Mouse (Mus musculus): ENCODE results near the gene Shbg. TPM values are rescaled to one million over a fixed set of nuclear protein-coding genes. Genes with fewer than 3 reads are reported as not detected.
"Not testable (repeated sequence)": the region's sequence is repeated elsewhere in the genome, so short reads cannot be mapped to it uniquely, and the experiment has no call there.

Shbg gene
- polyA plus RNA-seq, 1 experiment from 2014 or later = not detected

- H3K9ac ChIP-seq (ENCODE audit: low read depth, low read length) = peak within 1 kb of the TSS; percentile 67
- H3K27me3 ChIP-seq (ENCODE audit: control insufficient read depth, insufficient read depth, low read length) = no peaks in the 10 kb centered on the region
- no peaks in the 10 kb centered on the region for H3K36me3 ChIP-seq (ENCODE audit: control insufficient read depth, insufficient read depth, low read length)
- peak within 1 kb of the TSS; percentile 71 for H3K4me2 ChIP-seq (replicated peaks; ENCODE audit: low read depth, low read length)
- no peaks in the 10 kb centered on the region for H3K9me3 ChIP-seq (ENCODE audit: control insufficient read depth, low read length)
- peak; percentile 83 for ATAC-seq (ENCODE audit: low FRiP score, low TSS enrichment)
- H3K27ac ChIP-seq (ENCODE audit: low read depth, low read length) = peak within 1 kb of the TSS; percentile 45; the same call in 1 of the 2 replicates
- H3K4me1 ChIP-seq (ENCODE audit: control insufficient read depth, insufficient read depth, low read length) = no peaks in the 10 kb centered on the region; the same call in 1 of the 2 replicates
- under 1% methylated on average over 20 of the region's 20 CpGs for WGBS
- peak within 1 kb of the TSS; percentile 51 for H3K4me3 ChIP-seq (ENCODE audit: low read length)
Observed at GRCm38 (mm10) chr11:69621571-69622268, 4.0 kb upstream of the Shbg start, which contains the start of gene Sat2. Sat2 (plus strand) TSS chr11:69622024.

GRCm38 (mm10) chr11:69620394-69621081 lies 2.8 kb upstream of the Shbg start:
- H3K27ac ChIP-seq (ENCODE audit: low read depth, low read length) = no peak overlapping the region
- no peak overlapping the region for H3K4me3 ChIP-seq (ENCODE audit: low read length)
- H3K4me1 ChIP-seq (ENCODE audit: control insufficient read depth, insufficient read depth, low read length) = no peaks in the 10 kb centered on the region; the same call in 1 of the 2 replicates
- no peaks in the 10 kb centered on the region for H3K27me3 ChIP-seq (ENCODE audit: control insufficient read depth, insufficient read depth, low read length)
- WGBS = 80% methylated on average over 7 of the region's 7 CpGs
- H3K9me3 ChIP-seq (ENCODE audit: control insufficient read depth, low read length) = no peaks in the 10 kb centered on the region
- H3K9ac ChIP-seq (ENCODE audit: low read depth, low read length) = no peak overlapping the region
- no peak overlapping the region for H3K4me2 ChIP-seq (replicated peaks; ENCODE audit: low read depth, low read length)
- no peaks in the 10 kb centered on the region for H3K36me3 ChIP-seq (ENCODE audit: control insufficient read depth, insufficient read depth, low read length)
- no peak for ATAC-seq (ENCODE audit: low FRiP score, low TSS enrichment)

GRCm38 (mm10) chr11:69616781-69617180 lies 924 bp downstream of the Shbg start:
- no peaks in the 10 kb centered on the region for H3K9me3 ChIP-seq (ENCODE audit: control insufficient read depth, low read length)
- H3K27me3 ChIP-seq (ENCODE audit: control insufficient read depth, insufficient read depth, low read length) = no peaks in the 10 kb centered on the region
- 38% methylated on average over 10 of the region's 10 CpGs for WGBS
- H3K9ac ChIP-seq (ENCODE audit: low read depth, low read length) = no peak overlapping the region
- H3K36me3 ChIP-seq (ENCODE audit: control insufficient read depth, insufficient read depth, low read length) = no peaks in the 10 kb centered on the region
- H3K27ac ChIP-seq (ENCODE audit: low read depth, low read length) = no peak overlapping the region
- ATAC-seq (ENCODE audit: low FRiP score, low TSS enrichment) = no peak
- H3K4me2 ChIP-seq (replicated peaks; ENCODE audit: low read depth, low read length) = no peak overlapping the region
- H3K4me1 ChIP-seq (ENCODE audit: control insufficient read depth, insufficient read depth, low read length) = peaks cover 4% of the 10 kb centered on the region; the same call in 1 of the 2 replicates
- no peak overlapping the region for H3K4me3 ChIP-seq (ENCODE audit: low read length)

- not testable (repeated sequence) for ATAC-seq (ENCODE audit: low FRiP score, low TSS enrichment); H3K4me2 ChIP-seq (replicated peaks; ENCODE audit: low read depth, low read length); H3K27me3 ChIP-seq (ENCODE audit: control insufficient read depth, insufficient read depth, low read length); H3K27ac ChIP-seq (ENCODE audit: low read depth, low read length); H3K4me1 ChIP-seq (ENCODE audit: control insufficient read depth, insufficient read depth, low read length); H3K36me3 ChIP-seq (ENCODE audit: control insufficient read depth, insufficient read depth, low read length); H3K9me3 ChIP-seq (ENCODE audit: control insufficient read depth, low read length); H3K4me3 ChIP-seq (ENCODE audit: low read length); H3K9ac ChIP-seq (ENCODE audit: low read depth, low read length)
- WGBS = 55% methylated on average over 11 of the region's 11 CpGs
Observed at GRCm38 (mm10) chr11:69614257-69614588, 3.5 kb downstream of the Shbg start.

GRCm38 (mm10) chr11:69613553-69614256 lies 4.0 kb downstream of the Shbg start:
- Histone ChIP-seq H3K9me3 (ENCODE audit: control insufficient read depth, low read length) (no peaks in the 10 kb centered on the region), H3K4me3 (ENCODE audit: low read length) (0 out of 2 replicates have a peak overlapping the region, but pooled peaks have one; percentile 0), H3K4me1 (ENCODE audit: control insufficient read depth, insufficient read depth, low read length) (peaks cover 4% of the 10 kb centered on the region; the same call in 1 of the 2 replicates), H3K27ac (ENCODE audit: low read depth, low read length) (no peak overlapping the region; the same call in 1 of the 2 replicates), H3K9ac (ENCODE audit: low read depth, low read length) (peak overlapping the region; percentile 18; the same call in 1 of the 2 replicates), H3K4me2 (replicated peaks; ENCODE audit: low read depth, low read length) (peak overlapping the region; percentile 21; the same call in 1 of the 2 replicates), H3K36me3 (ENCODE audit: control insufficient read depth, insufficient read depth, low read length) (no peaks in the 10 kb centered on the region), H3K27me3 (ENCODE audit: control insufficient read depth, insufficient read depth, low read length) (no peaks in the 10 kb centered on the region)
- ATAC-seq (ENCODE audit: low FRiP score, low TSS enrichment) = peak; percentile 72; the same call in 1 of the 2 replicates
- 11% methylated on average over 18 of the region's 19 CpGs for WGBS

GRCm38 (mm10) chr11:69610899-69611298 lies 6.8 kb downstream of the Shbg start:
- ATAC-seq (ENCODE audit: low FRiP score, low TSS enrichment) = no peak
- H3K4me3 ChIP-seq (ENCODE audit: low read length) = no peak overlapping the region
- H3K9ac ChIP-seq (ENCODE audit: low read depth, low read length) = no peak overlapping the region
- H3K4me2 ChIP-seq (replicated peaks; ENCODE audit: low read depth, low read length) = no peak overlapping the region
- WGBS = 74% methylated on average over 4 of the region's 4 CpGs
- H3K4me1 ChIP-seq (ENCODE audit: control insufficient read depth, insufficient read depth, low read length) = peaks cover 7% of the 10 kb centered on the region; the same call in 1 of the 2 replicates
- H3K36me3 ChIP-seq (ENCODE audit: control insufficient read depth, insufficient read depth, low read length) = no peaks in the 10 kb centered on the region
- no peaks in the 10 kb centered on the region for H3K27me3 ChIP-seq (ENCODE audit: control insufficient read depth, insufficient read depth, low read length)
- no peaks in the 10 kb centered on the region for H3K9me3 ChIP-seq (ENCODE audit: control insufficient read depth, low read length)
- H3K27ac ChIP-seq (ENCODE audit: low read depth, low read length) = no peak overlapping the region

- H3K4me2 ChIP-seq (replicated peaks; ENCODE audit: low read depth, low read length) = no peak overlapping the region
- no peak for ATAC-seq (ENCODE audit: low FRiP score, low TSS enrichment)
- no peak overlapping the region for H3K9ac ChIP-seq (ENCODE audit: low read depth, low read length)
- WGBS = 64% methylated on average over 7 of the region's 7 CpGs
- H3K27me3 ChIP-seq (ENCODE audit: control insufficient read depth, insufficient read depth, low read length) = peaks cover 5% of the 10 kb centered on the region; the same call in 1 of the 2 replicates
- H3K4me3 ChIP-seq (ENCODE audit: low read length) = no peak overlapping the region
- no peaks in the 10 kb centered on the region for H3K9me3 ChIP-seq (ENCODE audit: control insufficient read depth, low read length)
- H3K4me1 ChIP-seq (ENCODE audit: control insufficient read depth, insufficient read depth, low read length) = peaks cover 17% of the 10 kb centered on the region
- no peaks in the 10 kb centered on the region for H3K36me3 ChIP-seq (ENCODE audit: control insufficient read depth, insufficient read depth, low read length)
- H3K27ac ChIP-seq (ENCODE audit: low read depth, low read length) = no peak overlapping the region
Observed at GRCm38 (mm10) chr11:69609416-69609815, 8.3 kb downstream of the Shbg start.

GRCm38 (mm10) chr11:69608525-69608924 lies 9.2 kb downstream of the Shbg start:
- Histone ChIP-seq H3K9ac (ENCODE audit: low read depth, low read length) (no peak overlapping the region), H3K4me3 (ENCODE audit: low read length) (no peak overlapping the region), H3K27me3 (ENCODE audit: control insufficient read depth, insufficient read depth, low read length) (peaks cover 7% of the 10 kb centered on the region; the same call in 1 of the 2 replicates), H3K9me3 (ENCODE audit: control insufficient read depth, low read length) (no peaks in the 10 kb centered on the region), H3K27ac (ENCODE audit: low read depth, low read length) (no peak overlapping the region), H3K4me2 (replicated peaks; ENCODE audit: low read depth, low read length) (no peak overlapping the region), H3K36me3 (ENCODE audit: control insufficient read depth, insufficient read depth, low read length) (no peaks in the 10 kb centered on the region), H3K4me1 (ENCODE audit: control insufficient read depth, insufficient read depth, low read length) (peaks cover 17% of the 10 kb centered on the region)
- no peak for ATAC-seq (ENCODE audit: low FRiP score, low TSS enrichment)
- 91% methylated on average over 3 of the region's 3 CpGs for WGBS
